ENCODE assay signal across 8 mouse cellular contexts in the genomic region with DNA sequence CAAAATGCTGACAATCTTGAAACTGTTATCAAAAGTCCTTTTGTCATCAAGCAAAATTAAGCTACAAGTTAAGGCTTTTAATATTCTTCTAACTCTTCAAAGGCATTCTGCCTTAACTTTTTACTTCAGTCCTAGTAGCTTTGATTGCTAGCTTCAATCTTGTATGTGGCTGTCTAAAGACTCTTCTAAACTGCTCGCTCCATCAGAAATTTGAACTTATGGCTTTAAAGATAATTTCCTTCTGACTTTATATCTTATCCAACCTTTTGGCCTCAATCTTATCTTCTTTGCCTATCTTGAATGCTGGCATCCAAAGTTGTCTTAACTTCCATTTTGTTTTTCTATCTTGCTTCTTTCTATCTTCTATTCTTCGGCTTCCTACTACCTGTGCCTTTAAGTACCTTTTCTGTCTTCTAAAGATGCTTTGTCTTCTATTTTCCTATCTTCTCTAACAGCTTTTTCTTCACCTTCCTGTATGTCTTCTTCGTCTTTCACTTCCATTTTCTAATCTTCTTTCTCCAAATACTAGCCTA. TPM values are rescaled to one million over a fixed set of nuclear protein-coding genes. Genes with fewer than 3 reads are reported as not detected.
A peak's percentile ranks its signal among the peaks of the same experiment; 100 is the strongest.
DNase-seq lines count a peak whose midpoint lies in the region; ATAC-seq lines count a peak whose summit lies in the region.

No protein-coding gene starts in this region.

- H3K27ac ChIP-seq in heart, embryonic 12.5 days (ENCODE audit: poor library complexity, severe bottlenecking): peak overlapping the region; percentile 98
- H3K27ac ChIP-seq in forebrain, embryonic 13.5 days: peak overlapping the region; percentile 84

- H3K4me3 ChIP-seq in heart, embryonic 12.5 days: peak overlapping the region; percentile 93
- peak overlapping the region; percentile 98 for H3K4me3 ChIP-seq in forebrain, embryonic 13.5 days

- H3K4me2 ChIP-seq in heart, embryonic 12.5 days: peak overlapping the region; percentile 65
- H3K4me2 ChIP-seq in forebrain, embryonic 13.5 days: peak overlapping the region; percentile 99

- peak overlapping the region; percentile 100 for H3K9ac ChIP-seq in heart, embryonic 12.5 days
- H3K9ac ChIP-seq in forebrain, embryonic 13.5 days: peak overlapping the region; percentile 99

- H3K9me3 ChIP-seq in heart, embryonic 12.5 days (replicated peaks): no peaks in the 10 kb centered on the region
- H3K9me3 ChIP-seq in forebrain, embryonic 13.5 days (replicated peaks): no peaks in the 10 kb centered on the region

- DNase-seq in heart, adult 11 months: no peak
- peak; percentile 60 for DNase-seq in CD4-positive helper T cell, adult 2 months (ENCODE audit: low read depth, low spot score)
- DNase-seq in lung, postnatal 36 days: peak; percentile 6
- DNase-seq in adrenal gland, adult 2 months: no peak
- no peak for DNase-seq in gastrocnemius, postnatal 36 days
- no peak for DNase-seq in urinary bladder, adult 2 months (ENCODE audit: low spot score)

- under 1% methylated on average over 3 of the region's 3 CpGs for WGBS in heart, embryonic 12.5 days
- WGBS in forebrain, embryonic 13.5 days: 4% methylated on average over 3 of the region's 3 CpGs

- H3K36me3 ChIP-seq in heart, embryonic 12.5 days: peaks cover 30% of the 10 kb centered on the region
- H3K36me3 ChIP-seq in forebrain, embryonic 13.5 days (ENCODE audit: poor library complexity, severe bottlenecking): peaks cover 25% of the 10 kb centered on the region

- intact Hi-C loops in gastrocnemius, postnatal 36 days (cut with DNase I): no loop called here

- H3K4me1 ChIP-seq in heart, embryonic 12.5 days (replicated peaks): peaks cover 36% of the 10 kb centered on the region
- H3K4me1 ChIP-seq in forebrain, embryonic 13.5 days: peaks cover 44% of the 10 kb centered on the region

- H3K27me3 ChIP-seq in heart, embryonic 12.5 days (replicated peaks): no peaks in the 10 kb centered on the region
- no peaks in the 10 kb centered on the region for H3K27me3 ChIP-seq in forebrain, embryonic 13.5 days

- ATAC-seq in heart, embryonic 12.5 days (ENCODE audit: insufficient number of reproducible peaks, low FRiP score): no peak
- no peak for ATAC-seq in forebrain, embryonic 13.5 days

RNA-seq across cellular contexts. Expression of a gene that starts 30.3 kb away (rescaled TPM):
- polyA plus RNA-seq in heart, embryonic 12.5 days (2016; fragmentation: Nextera tagmentation; extraction: Ambion mirVana): 68.1 and 68.9 TPM in 2 replicates
- polyA plus RNA-seq in forebrain, embryonic 13.5 days (2015; fragmentation: Nextera tagmentation; extraction: Ambion mirVana): 56.4 and 62.6 TPM in 2 replicates
- total RNA-seq in adrenal gland, adult 2 months (2021): 100 to 1,000 TPM; 106 to 109 TPM
- 119 and 125 TPM in 2 replicates for polyA plus RNA-seq in adrenal gland, adult 2 months (2012; rRNA removed)
- total RNA-seq in gastrocnemius, postnatal 36 days (2021): 10 to 100 TPM; 70.8 to 71.1 TPM
- polyA plus RNA-seq in urinary bladder, adult 2 months (2012; rRNA removed): 104 and 123 TPM in 2 replicates

Comparison
In these comparisons a context has a peak if more than half of its experiments do, and no peak if none do; other contexts are left out.
1. DNase-seq: peak in CD4-positive helper T cell, adult 2 months (single experiment) and lung, postnatal 36 days (single experiment); none in heart, adult 11 months (single experiment), adrenal gland, adult 2 months (single experiment), gastrocnemius, postnatal 36 days (0 of 2) and urinary bladder, adult 2 months (single experiment).